Mouse (Mus musculus) embryo, embryonic 10.5 days (tissue): ENCODE measurements around the gene A830031A19Rik.

Experiments used
- DNase-seq: peaks from one replicate; pipeline ENCODE4 v3.0.0-alpha.2; 2015; ENCODE audit warnings: low spot score

A830031A19Rik gene

DNA sequence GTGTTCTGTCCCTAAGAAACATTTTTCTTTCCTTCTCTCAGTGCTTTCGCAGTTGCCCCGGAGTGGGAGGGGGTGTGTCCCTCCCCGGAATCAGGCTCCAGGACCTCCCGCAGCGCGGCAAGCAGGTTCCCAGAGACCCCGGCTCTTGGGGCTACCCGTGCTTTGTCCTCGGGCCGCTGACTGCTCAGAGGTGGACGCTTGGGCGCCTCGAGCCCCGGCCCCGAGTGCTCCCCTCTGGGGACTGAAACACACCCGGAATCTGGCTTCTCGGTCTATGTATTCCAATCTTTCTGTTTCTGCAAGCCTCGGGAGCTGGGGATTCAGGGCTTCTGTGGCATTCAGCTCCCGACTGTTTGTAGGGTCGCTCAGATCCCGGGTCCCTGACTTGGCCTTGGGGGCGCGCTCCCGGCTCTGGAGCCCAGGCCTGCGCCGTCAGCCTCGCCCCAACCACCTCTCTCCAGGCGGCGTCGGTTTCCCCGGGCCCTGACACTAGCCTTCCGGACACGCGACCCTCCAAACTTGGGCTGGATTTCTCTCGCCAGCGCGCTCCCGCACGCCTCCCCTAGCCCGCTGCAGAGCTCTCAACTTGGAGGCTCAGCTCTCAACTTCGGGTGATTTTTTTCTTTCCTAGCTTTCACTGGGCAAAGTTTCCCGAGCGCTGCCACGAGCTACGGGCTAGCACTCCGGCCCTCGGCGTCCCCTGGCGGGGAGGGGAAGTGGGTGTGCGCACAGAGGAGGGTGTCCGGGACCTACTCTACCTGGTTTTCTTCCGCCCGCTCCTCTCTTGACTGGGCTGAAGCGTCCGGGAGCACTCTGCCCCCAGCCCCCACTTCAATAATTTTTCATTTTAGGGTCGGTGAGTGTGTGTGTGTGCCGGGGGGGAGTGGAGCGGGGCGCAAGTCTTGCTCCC is 2.2 kb upstream of the A830031A19Rik start:
- peak; percentile 73 for DNase-seq

GRCm38 (mm10) chr11:24076127-24076650 is 1.3 kb upstream of the A830031A19Rik start:
- DNase-seq = peak; percentile 84

- DNase-seq = peak; percentile 56
Measured at GRCm38 (mm10) chr11:24075486-24076126, 752 bp upstream of the A830031A19Rik start.

DNA sequence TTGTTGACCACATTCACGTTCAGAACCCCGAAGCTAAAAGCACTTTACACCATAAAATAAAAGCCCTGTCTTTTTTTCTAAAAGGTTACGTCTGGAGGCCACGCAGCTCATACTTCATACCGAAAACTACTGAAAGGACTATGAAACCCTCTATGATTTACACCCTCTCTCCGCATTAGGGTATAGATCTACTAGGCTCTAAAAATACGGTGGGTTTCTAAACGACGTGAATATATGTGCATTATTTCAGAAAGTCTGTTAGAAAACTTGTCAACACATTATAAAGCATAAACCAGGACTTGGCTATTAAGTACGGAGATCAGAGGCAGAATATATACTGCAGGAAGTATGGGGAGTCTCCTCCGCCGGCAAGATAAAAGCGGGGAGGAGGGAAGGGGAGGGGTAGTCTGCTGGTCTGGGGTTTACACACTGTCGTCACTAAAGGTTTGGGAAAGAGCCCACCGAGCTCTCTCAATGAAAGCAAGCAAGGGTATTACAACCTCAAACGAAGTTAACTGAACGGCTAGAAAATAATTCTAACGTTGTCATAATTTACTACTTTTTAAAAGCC is 748 bp downstream of the A830031A19Rik start:
- DNase-seq = peak; percentile 81

DNA sequence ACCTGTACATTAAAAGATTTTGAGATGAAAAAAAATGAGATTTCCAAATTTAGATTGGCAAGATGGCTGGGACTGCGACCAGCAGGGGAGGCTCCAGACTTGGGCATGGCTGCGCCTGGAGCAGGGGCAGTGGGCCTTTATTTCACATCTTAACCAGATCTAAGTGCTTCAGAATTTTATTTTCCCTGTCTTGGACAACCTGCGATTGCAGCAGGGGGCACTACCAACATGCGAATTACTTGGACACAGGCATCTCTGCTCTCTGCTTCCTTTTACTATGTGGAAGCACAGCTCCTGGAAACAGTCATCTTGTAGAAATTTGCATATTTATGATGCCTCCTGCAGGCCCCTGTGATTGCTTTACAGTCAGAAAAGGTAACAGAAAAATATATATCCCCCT is 9.5 kb downstream of the A830031A19Rik start:
- peak; percentile 47 for DNase-seq

DNA sequence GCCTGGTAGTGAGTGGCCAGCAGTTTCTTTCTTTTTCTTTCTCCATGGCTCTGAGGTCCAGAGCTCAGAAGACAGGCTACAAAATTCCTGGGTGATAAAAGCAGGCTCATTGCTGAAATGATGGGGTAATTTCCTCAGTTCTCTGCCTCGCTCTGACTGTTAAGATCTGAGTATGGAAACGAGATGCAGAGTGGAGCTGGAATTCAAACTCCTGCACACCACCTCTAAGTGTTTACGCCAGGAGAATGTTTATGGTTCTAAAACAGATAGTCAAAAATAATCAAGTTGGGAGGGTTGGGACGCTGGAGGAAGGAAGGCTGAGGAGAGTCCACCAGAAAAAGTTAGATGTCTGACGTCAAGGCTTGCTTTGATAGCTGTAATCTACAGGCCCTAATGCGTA is 10.6 kb downstream of the A830031A19Rik start:
- no peak for DNase-seq

- DNase-seq = peak; percentile 69
Measured at GRCm38 (mm10) chr11:24062495-24063096, 12.3 kb downstream of the A830031A19Rik start.

DNA sequence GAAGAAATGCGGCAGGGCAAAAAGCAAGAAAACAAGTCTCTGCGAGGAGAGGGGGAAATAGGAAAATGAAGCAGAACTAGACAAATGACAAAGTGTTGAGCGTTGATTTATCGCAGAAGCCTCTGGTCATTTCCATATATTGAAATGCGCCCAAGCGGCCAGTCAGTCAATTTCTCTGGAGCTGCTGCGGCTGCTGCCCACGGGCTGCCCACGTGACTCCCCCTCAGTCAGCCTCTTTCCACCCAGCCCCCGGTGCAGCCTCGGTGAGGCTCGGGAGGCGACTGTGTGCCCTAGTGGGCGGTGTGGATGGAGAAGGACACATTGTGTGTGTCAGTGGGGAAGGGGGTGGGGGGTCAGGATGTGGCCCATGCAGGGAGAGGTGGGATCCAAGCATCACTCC is 13.0 kb downstream of the A830031A19Rik start:
- DNase-seq = peak; percentile 70

GRCm38 (mm10) chr11:24060428-24060827 is 14.4 kb downstream of the A830031A19Rik start:
- peak; percentile 61 for DNase-seq

GRCm38 (mm10) chr11:24059137-24059536 is 15.7 kb downstream of the A830031A19Rik start:
- peak; percentile 44 for DNase-seq

GRCm38 (mm10) chr11:24052882-24053281 is 22.0 kb downstream of the A830031A19Rik start:
- peak; percentile 63 for DNase-seq

- DNase-seq = no peak
Measured at GRCm38 (mm10) chr11:24050032-24050757, 24.7 kb downstream of the A830031A19Rik start.

DNA sequence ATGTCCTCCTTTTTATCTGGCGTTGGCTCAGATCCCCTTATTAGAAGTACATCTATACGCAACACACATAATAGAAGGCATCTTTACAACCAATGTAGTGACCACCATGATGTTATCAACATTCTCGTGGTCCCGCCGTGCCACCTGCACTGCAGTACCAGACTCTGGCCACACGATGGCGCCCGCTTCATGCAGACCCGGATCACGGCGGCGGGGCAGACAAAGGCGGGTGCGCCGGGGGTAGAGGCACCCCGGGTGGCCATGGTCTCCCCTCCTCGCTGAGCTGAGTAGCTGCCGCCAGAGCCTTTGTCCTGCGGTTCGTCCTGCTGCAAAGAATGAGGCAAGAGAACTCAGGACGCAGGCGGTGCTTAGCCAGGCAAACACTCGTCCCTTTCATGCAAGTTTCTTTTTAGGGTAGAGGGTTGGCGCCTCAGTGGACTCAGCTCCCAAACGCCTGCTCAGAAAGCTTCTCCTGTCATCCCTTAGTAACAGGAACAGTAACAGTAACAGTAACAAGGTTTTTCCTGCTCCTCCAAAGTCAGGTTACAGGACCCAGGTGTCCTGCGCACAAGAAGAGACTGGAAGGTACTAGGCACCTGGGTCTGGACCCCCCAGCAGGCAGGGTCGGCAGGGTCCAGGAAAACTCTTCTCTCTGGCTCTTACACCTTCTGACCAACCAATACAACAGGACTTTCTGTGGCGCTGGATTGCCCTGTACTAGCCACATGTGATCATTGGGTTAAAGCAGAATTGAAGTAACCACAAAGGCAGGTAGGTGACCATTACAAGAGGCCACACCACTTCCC is 25.4 kb downstream of the A830031A19Rik start:
- peak; percentile 89 for DNase-seq

DNA sequence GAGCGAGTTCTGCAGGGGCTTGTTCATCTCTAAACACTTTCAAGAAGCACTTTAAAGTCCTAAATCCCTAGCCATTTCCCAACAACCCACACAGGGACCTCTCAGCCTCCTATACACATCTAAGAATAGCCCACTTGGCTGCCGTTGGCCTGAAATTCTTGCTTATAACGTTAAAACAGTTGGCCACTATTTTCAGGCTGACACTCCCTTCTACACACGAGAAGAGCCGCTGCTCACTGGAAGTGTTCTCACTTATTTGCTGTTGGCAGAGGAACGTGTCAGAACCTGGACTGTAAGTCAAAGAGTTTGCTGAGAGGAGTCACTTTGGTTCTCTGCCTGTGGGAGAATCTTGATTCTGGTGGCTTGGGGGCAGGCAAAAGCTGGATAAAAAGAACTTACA is 30.8 kb downstream of the A830031A19Rik start:
- no peak for DNase-seq

- DNase-seq = no peak
Measured at GRCm38 (mm10) chr11:24020760-24021159, 54.1 kb downstream of the A830031A19Rik start.

DNA sequence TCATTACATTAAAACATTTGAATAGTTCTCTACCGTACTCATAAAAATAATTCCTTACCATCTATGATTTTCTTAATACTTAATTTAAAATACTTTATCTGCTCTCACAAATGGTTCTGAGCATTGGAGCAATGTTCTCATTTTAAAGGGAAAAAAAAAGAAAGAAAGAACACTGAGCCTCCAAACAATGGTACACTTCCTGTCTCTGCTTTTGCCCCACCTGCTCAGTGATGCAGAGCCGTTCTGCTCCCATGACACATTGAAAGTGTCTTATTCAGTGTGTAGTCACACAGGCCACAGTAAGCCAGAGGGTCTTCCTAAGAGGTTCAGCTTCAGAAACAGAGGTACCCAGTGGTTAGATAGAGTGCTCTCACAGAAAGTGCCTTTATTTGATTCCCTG is 56.1 kb downstream of the A830031A19Rik start:
- no peak for DNase-seq

DNA sequence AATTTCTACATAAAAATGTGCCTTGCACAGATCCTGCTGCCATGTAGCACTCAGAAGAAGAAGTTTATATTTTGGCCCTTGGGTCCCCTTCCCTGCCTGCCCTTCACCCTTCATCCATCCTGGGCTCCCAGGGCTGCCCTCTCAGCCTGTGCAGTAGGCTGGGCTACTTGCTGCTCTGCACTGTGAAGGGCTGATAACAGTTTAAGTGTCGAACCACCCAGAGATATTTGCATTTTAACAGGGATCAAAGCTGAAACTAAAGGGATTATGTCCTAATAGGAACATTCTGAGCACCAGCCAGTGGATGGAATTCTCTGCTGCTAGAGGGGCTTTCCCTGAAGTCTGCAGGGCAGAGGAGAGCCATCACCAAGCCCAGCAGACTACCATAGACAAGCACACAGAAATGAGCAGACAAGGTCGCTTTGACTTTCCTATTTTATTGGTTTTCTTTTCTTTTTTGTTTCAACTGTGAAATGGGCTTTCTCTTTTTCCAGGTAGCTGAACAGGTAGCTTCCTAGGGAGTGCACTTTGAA is 58.1 kb downstream of the A830031A19Rik start:
- DNase-seq = no peak

- no peak for DNase-seq
Measured at GRCm38 (mm10) chr11:24016049-24016448, 58.8 kb downstream of the A830031A19Rik start.

DNA sequence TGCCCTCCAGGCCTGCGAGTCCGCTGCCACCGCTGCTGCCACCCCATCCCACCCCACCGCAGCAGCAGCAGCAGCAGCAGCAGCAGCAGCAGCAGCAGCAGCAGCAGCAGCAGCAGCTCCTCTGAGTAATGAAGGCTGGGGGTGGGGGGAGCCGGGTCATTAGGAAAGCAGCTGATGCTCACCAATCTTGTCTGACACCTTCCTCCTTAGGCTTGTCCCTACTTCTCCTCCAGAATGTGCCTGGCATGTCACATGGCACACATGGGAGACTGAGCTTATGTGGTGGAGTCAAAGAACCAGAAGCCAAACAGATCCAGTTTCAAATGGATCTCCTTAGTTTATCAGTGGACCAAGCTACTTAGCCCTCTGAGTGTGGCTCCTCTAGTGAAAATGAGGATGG is 60.2 kb downstream of the A830031A19Rik start:
- DNase-seq = no peak

GRCm38 (mm10) chr11:24012301-24012700 is 62.6 kb downstream of the A830031A19Rik start:
- no peak for DNase-seq
